Mouse (Mus musculus): ENCODE results near the gene Adamts2.

DNA sequence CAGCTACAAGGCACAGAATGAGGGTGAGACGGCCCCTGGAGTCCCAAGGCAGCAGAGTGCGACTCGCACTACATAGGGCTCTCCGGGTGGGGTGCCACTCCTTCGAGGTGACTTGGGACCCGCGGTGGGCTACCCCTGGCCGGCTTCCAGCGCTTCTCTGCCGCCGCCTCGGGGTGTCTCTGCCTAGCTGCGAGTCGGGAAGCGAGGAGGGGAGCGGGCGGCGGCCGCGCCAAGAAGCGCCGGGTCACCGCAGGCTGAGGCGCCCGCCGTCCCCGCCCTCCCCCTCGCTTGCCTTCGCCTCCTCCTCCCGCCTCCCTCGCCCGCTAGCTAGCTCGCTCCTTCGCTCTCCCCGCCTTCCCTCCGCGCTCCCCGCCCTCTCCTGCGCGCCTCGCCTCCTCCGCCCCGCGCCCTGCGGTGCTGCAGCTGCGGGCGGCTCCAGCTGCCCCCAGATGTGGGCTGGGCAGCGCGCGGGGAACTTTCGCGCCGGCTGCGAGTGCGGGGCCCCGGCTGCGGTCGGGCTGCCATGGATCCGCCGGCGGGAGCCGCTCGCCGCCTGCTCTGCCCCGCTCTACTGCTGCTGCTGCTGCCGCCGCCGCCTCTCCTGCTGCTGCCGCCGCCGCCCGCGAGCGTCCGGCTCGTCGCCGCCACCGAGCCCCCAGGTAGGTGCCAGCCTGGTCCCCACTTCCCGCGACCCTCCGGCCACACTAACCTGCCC, at the start of gene Adamts2:
- no peak for TF ChIP-seq POLR2A (IDR thresholded peaks at IDR 0.05; ENCODE audit: extremely low read depth, insufficient read depth, low read length)
- TF ChIP-seq CTCF (IDR thresholded peaks at IDR 0.05; ENCODE audit: low read depth, low read length), result no peak
